Mouse (Mus musculus): ENCODE results near the gene Smo. TPM values are rescaled to one million over a fixed set of nuclear protein-coding genes. Genes with fewer than 3 reads are reported as not detected.
"Not testable (repeated sequence)": the region's sequence is repeated elsewhere in the genome, so short reads cannot be mapped to it uniquely, and the experiment has no call there.

The Smo gene
- polyA plus RNA-seq, 1 experiment from 2014 or later: 46.5 TPM

DNA sequence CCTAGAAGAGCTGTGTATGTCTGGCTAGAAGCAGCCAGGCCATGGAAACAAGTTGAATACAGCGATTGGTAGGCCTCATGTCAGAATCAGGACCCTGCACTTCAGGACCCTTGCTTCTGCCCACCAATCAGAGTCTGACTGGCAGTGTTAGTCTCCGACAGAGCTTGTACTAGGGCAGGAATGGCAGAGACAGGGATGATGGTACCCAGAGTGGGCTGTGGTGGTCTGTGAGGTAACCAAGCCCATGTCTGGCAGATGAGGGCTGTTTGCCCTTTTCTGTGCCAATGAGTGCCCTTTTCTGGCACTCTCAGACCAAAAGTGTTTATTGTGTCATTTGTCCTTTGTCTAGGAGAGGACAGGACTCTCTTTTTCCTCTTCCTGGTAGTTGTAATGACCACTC, 25.1 kb downstream of the Smo start:
- H3K27me3 ChIP-seq (replicated peaks; ENCODE audit: control insufficient read depth, insufficient read depth, low read length); DNase-seq (ENCODE audit: low spot score); ATAC-seq (replicated peaks; ENCODE audit: low FRiP score, low TSS enrichment, low read depth); H3K9me3 ChIP-seq (ENCODE audit: control insufficient read depth, low read length); H3K4me2 ChIP-seq (ENCODE audit: low read length); H3K4me3 ChIP-seq (ENCODE audit: low read depth, low read length); H3K9ac ChIP-seq (ENCODE audit: low read length); H3K4me1 ChIP-seq (replicated peaks; ENCODE audit: control insufficient read depth, insufficient read depth, low read length); H3K27ac ChIP-seq (ENCODE audit: low read depth): not testable (repeated sequence)
- peaks cover 56% of the 10 kb centered on the region for H3K36me3 ChIP-seq (ENCODE audit: control insufficient read depth, insufficient read depth, low read length)
- 100% methylated on average over 2 of the region's 2 CpGs for whole genome bisulfite sequencing

DNA sequence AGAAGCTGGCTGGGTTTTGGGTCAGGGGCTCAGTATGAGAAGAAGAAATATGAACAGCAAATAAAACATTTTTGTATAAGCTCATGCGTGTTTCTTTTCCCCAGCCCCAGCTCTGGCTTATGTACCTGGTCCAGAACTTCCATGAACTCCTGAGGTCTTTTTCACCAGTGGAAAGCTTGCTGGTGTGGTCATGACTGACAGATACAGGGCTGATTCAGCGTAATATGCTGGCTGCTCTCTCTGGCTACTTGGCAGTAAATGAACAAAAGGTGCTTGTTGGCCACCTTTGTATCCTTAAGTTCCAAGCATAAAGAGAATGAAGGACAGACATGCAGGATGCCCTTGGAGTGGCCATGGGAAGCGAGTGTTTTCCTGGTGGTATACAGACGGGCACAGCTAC, 26.0 kb downstream of the Smo start:
- 96% methylated on average over 4 of the region's 4 CpGs for WGBS
- no peaks in the 10 kb centered on the region for H3K4me1 ChIP-seq (replicated peaks; ENCODE audit: control insufficient read depth, insufficient read depth, low read length)

DNA sequence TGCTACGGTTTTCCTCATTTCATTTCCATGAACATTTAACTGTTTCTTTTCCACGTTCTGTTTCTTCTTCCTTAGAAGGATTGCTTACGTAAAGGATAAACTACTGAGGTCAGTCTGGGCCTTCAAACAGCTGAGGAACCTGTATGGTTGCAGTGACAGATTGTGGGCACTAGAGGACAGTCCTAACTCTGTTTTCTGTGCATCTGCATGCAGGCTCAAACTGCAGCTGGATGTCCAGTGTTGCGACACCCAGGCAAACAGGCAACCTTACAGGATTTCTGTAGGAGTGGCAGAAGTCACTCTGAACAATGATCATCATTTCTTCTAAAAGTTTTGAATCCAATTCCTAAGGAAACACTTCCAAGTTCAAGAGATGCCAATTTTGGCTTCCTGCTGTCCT, 27.2 kb downstream of the Smo start:
- no peak for DNase-seq (ENCODE audit: low spot score)

More for the DNA sequence above, 26.0 kb downstream of the Smo start:
- DNase-seq (ENCODE audit: low spot score): no peak
- Histone ChIP-seq H3K9me3 (ENCODE audit: control insufficient read depth, low read length) (no peaks in the 10 kb centered on the region), H3K4me3 (ENCODE audit: low read depth, low read length) (no peak overlapping the region), H3K27me3 (replicated peaks; ENCODE audit: control insufficient read depth, insufficient read depth, low read length) (no peaks in the 10 kb centered on the region), H3K36me3 (ENCODE audit: control insufficient read depth, insufficient read depth, low read length) (peaks cover 48% of the 10 kb centered on the region), H3K9ac (ENCODE audit: low read length) (no peak overlapping the region), H3K27ac (ENCODE audit: low read depth) (no peak overlapping the region), H3K4me2 (ENCODE audit: low read length) (no peak overlapping the region)
- ATAC-seq (replicated peaks; ENCODE audit: low FRiP score, low TSS enrichment, low read depth): no peak

DNA sequence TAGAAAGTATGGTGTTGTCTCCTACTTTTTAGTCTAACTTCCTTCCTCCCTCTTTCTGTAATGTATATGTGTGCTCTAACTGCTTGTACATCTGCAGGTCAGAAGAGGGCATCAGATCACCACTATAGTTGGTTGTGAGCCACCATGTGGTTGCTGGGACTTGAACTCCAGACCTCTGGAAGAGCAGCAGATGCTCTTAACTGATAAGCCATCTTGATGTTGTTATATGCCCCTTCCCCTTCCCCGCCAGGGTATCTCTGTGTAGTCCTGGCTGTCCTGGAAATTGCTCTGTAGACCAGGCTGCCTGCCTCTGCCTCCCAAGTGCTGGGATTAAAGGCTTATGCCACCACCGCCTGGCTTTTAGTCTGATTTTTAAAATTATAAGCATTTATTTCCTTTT, 31.6 kb downstream of the Smo start:
- H3K27me3 ChIP-seq (replicated peaks; ENCODE audit: control insufficient read depth, insufficient read depth, low read length): no peaks in the 10 kb centered on the region
- WGBS: 77% methylated on average over 2 of the region's 2 CpGs

More for the DNA sequence above, 27.2 kb downstream of the Smo start:
- Histone ChIP-seq H3K9me3 (ENCODE audit: control insufficient read depth, low read length) (no peaks in the 10 kb centered on the region), H3K9ac (ENCODE audit: low read length) (no peak overlapping the region), H3K4me3 (ENCODE audit: low read depth, low read length) (no peak overlapping the region), H3K27ac (ENCODE audit: low read depth) (no peak overlapping the region), H3K4me1 (replicated peaks; ENCODE audit: control insufficient read depth, insufficient read depth, low read length) (0 out of 2 replicates have a peak, but pooled peaks cover 3% of the 10 kb centered on the region), H3K36me3 (ENCODE audit: control insufficient read depth, insufficient read depth, low read length) (peaks cover 36% of the 10 kb centered on the region), H3K4me2 (ENCODE audit: low read length) (no peak overlapping the region), H3K27me3 (replicated peaks; ENCODE audit: control insufficient read depth, insufficient read depth, low read length) (no peaks in the 10 kb centered on the region)
- 53% methylated on average over 4 of the region's 4 CpGs for WGBS
- no peak for ATAC-seq (replicated peaks; ENCODE audit: low FRiP score, low TSS enrichment, low read depth)

DNA sequence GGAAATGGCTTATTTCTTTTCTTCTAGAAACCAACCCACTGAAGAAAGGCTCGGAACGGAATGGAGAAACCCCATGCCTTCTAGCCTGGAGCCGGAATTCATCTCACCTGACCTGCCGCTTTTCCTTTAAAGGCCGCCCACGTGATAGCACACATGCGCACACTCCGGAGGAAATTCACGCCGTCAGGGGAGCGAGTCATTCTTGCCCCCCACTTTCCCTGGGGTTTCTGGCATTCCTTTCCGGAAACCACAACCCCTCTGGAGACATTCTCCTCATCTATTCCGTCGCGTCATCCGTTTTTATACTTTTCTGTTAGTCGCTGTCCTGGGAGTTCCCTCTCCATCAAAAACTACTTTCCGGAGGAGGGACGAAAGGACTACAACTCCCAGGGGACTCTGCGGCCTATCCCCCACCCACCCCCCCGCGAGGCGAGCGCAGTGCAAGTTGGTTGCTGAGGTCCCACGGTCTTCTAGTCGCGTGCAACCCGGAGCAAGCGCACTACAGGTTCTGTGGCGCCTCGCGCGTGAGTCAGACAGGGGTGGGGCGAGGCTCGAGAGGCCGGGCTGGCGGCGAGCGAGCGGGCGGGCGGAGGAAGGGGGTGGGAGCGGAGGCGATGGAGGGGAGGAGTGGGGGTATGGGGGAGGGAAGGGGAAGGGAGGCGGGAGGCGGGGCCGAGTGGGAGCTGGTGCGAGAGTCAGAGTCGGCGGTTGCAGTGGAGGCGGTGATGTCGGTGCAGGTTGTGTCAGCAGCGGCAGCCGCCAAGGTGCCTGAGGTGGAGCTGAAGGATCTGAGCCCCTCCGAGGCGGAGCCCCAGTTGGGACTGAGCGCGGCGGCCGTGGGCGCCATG, 32.7 kb downstream of the Smo start, which contains the start of gene Ahcyl2:
Gene Ahcyl2, plus strand, starts transcription at position 199 of the 848 bp plus-strand sequence.
- peak; percentile 97 for ATAC-seq (replicated peaks; ENCODE audit: low FRiP score, low TSS enrichment, low read depth)
- Histone ChIP-seq H3K9ac (ENCODE audit: low read length) (peak within 1 kb of the TSS; percentile 76), H3K36me3 (ENCODE audit: control insufficient read depth, insufficient read depth, low read length) (no peaks in the 10 kb centered on the region), H3K27me3 (replicated peaks; ENCODE audit: control insufficient read depth, insufficient read depth, low read length) (no peaks in the 10 kb centered on the region), H3K27ac (ENCODE audit: low read depth) (peak within 1 kb of the TSS; percentile 81), H3K4me3 (ENCODE audit: low read depth, low read length) (peak within 1 kb of the TSS; percentile 85), H3K4me1 (replicated peaks; ENCODE audit: control insufficient read depth, insufficient read depth, low read length) (peaks cover 10% of the 10 kb centered on the region), H3K9me3 (ENCODE audit: control insufficient read depth, low read length) (no peaks in the 10 kb centered on the region), H3K4me2 (ENCODE audit: low read length) (peak within 1 kb of the TSS; percentile 63)
- under 1% methylated on average over 57 of the region's 61 CpGs for WGBS
- peak; percentile 95 for DNase-seq (ENCODE audit: low spot score)

More for the DNA sequence above, 31.6 kb downstream of the Smo start:
- Histone ChIP-seq H3K9ac (ENCODE audit: low read length) (no peak overlapping the region), H3K4me1 (replicated peaks; ENCODE audit: control insufficient read depth, insufficient read depth, low read length) (peaks cover 10% of the 10 kb centered on the region), H3K9me3 (ENCODE audit: control insufficient read depth, low read length) (no peaks in the 10 kb centered on the region), H3K4me2 (ENCODE audit: low read length) (no peak overlapping the region), H3K4me3 (ENCODE audit: low read depth, low read length) (no peak overlapping the region), H3K27ac (ENCODE audit: low read depth) (no peak overlapping the region), H3K36me3 (ENCODE audit: control insufficient read depth, insufficient read depth, low read length) (peaks cover 3% of the 10 kb centered on the region)
- peak; percentile 36 for DNase-seq (ENCODE audit: low spot score)
- ATAC-seq (replicated peaks; ENCODE audit: low FRiP score, low TSS enrichment, low read depth): no peak

DNA sequence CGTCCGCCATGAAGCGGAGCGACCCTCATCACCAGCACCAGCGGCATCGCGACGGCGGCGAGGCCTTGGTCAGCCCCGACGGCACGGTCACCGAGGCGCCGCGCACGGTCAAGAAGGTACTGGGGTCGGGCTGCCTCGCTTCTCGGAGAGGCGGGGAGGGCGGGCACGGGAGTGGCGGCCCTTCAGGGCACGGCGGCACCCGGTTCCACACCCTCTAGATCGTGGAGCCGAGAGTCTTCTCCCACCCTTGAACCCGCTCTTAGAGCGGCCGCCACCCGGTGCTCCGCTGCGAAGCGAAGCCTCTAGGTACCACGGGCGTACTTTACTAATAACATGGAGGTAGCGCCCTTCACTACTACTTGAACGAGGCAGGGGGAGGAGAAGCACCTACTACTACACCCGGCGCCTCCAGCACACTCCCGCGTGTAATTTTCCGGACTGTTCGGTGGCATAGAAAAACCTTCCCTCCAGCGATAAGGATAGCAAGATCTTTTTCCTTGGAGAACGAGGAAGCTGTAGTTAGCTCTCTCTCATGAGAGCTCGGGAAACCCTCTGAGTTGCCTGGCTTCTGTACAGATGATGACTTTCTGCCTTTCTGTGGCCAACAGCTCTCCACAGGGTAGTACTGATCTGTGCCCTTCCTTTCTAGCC, 33.6 kb downstream of the Smo start:
- under 1% methylated on average over 48 of the region's 50 CpGs for WGBS
- H3K4me2 ChIP-seq (ENCODE audit: low read length): peak overlapping the region; percentile 63
- DNase-seq (ENCODE audit: low spot score): peak; percentile 84
- H3K4me3 ChIP-seq (ENCODE audit: low read depth, low read length): peak overlapping the region; percentile 85
- no peaks in the 10 kb centered on the region for H3K36me3 ChIP-seq (ENCODE audit: control insufficient read depth, insufficient read depth, low read length)
- H3K9me3 ChIP-seq (ENCODE audit: control insufficient read depth, low read length): no peaks in the 10 kb centered on the region
- no peaks in the 10 kb centered on the region for H3K27me3 ChIP-seq (replicated peaks; ENCODE audit: control insufficient read depth, insufficient read depth, low read length)
- ATAC-seq (replicated peaks; ENCODE audit: low FRiP score, low TSS enrichment, low read depth): peak; percentile 45
- H3K4me1 ChIP-seq (replicated peaks; ENCODE audit: control insufficient read depth, insufficient read depth, low read length): peaks cover 10% of the 10 kb centered on the region
- H3K27ac ChIP-seq (ENCODE audit: low read depth): peak overlapping the region; percentile 81
- peak overlapping the region; percentile 76 for H3K9ac ChIP-seq (ENCODE audit: low read length)

DNA sequence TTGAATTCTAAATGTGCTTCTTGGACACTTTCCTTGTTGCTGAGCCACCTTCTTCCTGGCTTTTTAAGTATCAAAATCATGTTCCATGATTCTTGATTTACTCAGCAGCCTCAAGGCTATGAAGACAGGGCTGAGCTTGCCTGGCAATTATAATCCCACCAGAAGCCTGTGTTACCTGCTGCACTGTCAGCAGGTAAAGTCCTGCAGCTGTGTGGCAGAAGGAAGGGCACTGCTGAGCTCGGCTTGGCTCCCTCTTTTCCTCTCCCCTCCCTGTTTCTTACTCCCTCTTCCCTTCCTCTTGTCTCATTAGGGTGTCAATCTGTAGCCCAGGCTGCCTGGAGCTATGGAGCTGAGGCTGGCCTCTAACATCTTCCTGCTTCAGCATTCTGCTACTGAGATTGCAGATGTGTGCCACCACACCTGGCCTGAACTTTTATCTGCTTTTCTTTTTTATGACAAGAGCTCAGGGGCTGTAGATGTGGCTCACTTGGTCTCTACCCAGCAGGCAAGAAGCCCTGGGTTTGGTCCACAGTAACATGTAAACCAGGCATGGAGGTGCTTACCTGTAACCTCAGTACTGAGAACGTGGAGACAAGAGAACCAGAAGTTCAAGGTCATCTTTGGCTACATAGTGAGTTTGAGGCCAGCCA, 35.5 kb downstream of the Smo start:
- Histone ChIP-seq H3K36me3 (ENCODE audit: control insufficient read depth, insufficient read depth, low read length) (no peaks in the 10 kb centered on the region), H3K4me2 (ENCODE audit: low read length) (no peak overlapping the region), H3K9ac (ENCODE audit: low read length) (no peak overlapping the region), H3K27me3 (replicated peaks; ENCODE audit: control insufficient read depth, insufficient read depth, low read length) (no peaks in the 10 kb centered on the region), H3K9me3 (ENCODE audit: control insufficient read depth, low read length) (no peaks in the 10 kb centered on the region), H3K4me3 (ENCODE audit: low read depth, low read length) (no peak overlapping the region), H3K27ac (ENCODE audit: low read depth) (no peak overlapping the region), H3K4me1 (replicated peaks; ENCODE audit: control insufficient read depth, insufficient read depth, low read length) (peaks cover 10% of the 10 kb centered on the region)
- DNase-seq (ENCODE audit: low spot score) (peak; percentile 16), ATAC-seq (replicated peaks; ENCODE audit: low FRiP score, low TSS enrichment, low read depth) (no peak)
- WGBS: 64% methylated on average over 2 of the region's 2 CpGs

DNA sequence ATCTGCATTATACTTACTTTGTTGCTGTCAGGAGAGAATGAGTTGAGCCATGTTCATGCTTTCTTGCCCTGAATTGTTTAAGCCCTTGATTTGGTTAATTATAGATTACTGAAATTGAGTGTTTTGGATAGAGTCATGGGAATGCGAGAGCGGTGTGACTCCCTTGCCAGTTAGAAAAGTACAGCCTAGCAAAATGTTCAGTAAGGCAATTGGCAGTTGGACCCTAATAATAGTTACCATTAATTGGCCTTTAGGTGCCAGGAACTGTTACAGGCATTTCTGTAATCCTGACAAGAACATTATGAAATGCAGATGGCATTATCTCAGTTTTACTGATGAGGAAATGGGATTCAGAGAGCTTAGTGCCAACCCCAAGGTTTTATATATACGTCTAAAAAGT, 36.9 kb downstream of the Smo start:
- Histone ChIP-seq H3K4me1 (replicated peaks; ENCODE audit: control insufficient read depth, insufficient read depth, low read length) (peaks cover 9% of the 10 kb centered on the region), H3K9ac (ENCODE audit: low read length) (no peak overlapping the region), H3K36me3 (ENCODE audit: control insufficient read depth, insufficient read depth, low read length) (no peaks in the 10 kb centered on the region), H3K27ac (ENCODE audit: low read depth) (no peak overlapping the region), H3K4me2 (ENCODE audit: low read length) (no peak overlapping the region), H3K4me3 (ENCODE audit: low read depth, low read length) (no peak overlapping the region), H3K27me3 (replicated peaks; ENCODE audit: control insufficient read depth, insufficient read depth, low read length) (no peaks in the 10 kb centered on the region), H3K9me3 (ENCODE audit: control insufficient read depth, low read length) (no peaks in the 10 kb centered on the region)
- no peak for ATAC-seq (replicated peaks; ENCODE audit: low FRiP score, low TSS enrichment, low read depth)
- WGBS: 88% methylated on average over 3 of the region's 3 CpGs
- peak; percentile 6 for DNase-seq (ENCODE audit: low spot score)

Measured in intestine, embryonic 14.5 days (tissue).